Mouse (Mus musculus): ENCODE results near the gene Plbd1. TPM values are rescaled to one million over a fixed set of nuclear protein-coding genes. Genes with fewer than 3 reads are reported as not detected.

Gene Plbd1
- total RNA-seq, 1 experiment from 2014 or later, result 101 TPM

DNA sequence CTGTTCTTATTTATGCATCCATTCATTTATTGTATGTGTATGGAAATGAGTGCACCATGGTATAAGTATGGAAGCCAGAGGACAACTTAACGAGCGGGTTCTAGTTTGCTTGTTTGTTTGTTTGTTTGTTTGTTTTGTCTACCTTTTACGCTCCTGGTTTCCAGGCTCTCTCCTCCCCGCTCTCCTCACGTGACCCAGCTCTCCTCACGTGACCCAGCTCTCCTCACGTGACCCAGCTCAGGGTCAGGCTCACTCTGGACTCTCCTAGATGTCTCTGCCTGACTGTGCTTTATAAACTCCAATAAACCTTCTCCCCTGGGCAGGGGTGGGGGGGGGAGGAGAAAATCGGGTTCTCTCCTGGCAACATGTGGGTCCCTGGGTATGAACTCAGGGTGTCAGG is 11.1 kb downstream of the Plbd1 start:
- DNase-seq, result no peak

DNA sequence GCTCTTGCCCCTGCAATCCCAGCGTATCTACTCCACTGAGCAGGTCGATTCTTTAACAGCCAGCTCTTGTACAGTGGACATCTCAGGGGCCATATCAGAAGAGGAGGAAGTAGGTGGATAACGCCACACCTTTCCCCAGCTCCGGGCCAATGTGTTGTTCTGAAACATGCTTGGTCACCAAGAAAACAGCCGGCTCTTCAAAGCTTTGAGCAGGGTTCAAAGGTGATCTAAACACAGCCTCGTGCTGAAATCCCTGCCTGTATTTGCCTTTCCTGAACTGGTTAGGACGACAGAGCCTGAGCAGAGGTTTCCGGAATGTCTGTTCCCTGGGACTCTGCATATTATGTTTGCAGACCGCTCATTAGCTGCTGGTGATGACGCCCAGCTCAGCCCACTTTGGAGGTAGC is 14.3 kb downstream of the Plbd1 start:
- DNase-seq, result no peak

DNA sequence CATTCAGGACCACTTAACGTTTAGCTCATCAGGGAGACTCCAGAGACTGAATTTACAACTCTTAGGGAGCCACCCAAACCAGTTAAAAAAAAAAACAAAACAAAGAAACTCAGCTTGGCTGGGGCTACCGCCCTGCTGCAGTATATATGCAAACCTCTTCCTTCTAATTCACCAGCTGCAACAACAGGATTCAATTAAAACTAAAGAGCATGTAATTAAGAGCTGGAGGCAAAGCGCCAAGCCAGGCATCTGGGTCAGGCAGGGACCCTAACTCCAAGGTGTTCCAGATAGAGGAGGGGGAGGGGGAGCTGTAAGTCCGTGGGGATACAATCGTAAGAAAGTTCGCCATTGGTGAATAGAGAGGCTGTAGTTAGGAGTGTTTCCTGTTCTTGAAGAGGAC is 15.5 kb downstream of the Plbd1 start:
- DNase-seq, result no peak

DNA sequence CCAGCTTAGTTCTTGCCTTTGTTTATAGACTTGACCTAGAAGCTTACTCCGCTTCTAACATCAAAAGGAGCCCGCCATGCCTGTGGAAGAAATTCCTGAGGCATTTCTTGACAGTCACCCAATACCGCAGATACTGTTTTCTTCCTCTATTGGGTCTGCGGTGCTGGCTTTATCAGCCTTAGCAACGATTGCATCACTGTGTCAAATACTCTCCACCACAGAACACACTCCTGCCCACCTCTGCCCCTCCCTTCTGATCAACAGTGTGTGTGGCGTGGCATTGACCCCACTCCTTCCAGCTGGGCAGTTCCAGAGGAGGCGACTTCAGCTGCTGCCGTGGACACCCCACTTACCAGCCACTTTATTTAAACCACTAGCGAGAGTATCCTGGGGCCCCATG is 16.0 kb downstream of the Plbd1 start:
- no peak for DNase-seq

DNA sequence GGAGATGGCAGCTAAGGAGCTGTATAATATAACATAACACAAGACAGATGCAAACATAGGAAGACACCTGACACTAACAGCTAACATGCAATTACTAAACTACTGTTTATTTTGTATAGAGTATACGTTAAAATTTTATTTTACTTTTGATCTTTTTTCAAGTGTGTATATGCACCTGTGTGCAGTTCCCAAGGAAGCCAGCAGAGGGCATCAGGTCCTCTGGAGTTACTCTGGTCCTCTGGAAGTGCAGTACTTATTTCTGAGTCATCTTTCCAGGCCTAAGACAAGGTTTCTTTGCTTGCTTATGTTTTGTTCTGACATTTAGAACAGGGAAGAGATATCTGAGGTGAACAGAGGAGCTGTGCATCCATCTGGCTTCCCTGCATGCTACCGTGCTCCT is 17.6 kb downstream of the Plbd1 start:
- peak; percentile 42 for DNase-seq

DNA sequence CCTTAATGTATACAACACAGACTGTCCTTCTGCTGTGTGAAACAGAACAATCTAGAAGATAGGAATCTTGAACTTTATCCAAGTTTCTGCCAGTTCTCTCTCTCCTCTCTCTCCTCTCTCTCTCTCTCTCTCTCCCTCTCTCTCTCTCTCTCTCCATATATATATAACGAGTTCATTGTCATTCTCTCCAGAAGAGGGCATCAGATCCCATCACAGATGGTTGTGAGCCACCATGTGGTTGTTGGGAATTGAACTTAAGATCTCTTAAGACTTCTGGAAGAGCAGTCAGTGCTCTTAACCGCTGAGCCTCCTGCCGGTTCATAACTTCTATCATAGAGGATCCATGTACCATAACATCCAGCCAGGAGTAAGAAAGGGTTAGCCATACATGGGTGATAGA is 26.7 kb downstream of the Plbd1 start:
- DNase-seq, result no peak

DNA sequence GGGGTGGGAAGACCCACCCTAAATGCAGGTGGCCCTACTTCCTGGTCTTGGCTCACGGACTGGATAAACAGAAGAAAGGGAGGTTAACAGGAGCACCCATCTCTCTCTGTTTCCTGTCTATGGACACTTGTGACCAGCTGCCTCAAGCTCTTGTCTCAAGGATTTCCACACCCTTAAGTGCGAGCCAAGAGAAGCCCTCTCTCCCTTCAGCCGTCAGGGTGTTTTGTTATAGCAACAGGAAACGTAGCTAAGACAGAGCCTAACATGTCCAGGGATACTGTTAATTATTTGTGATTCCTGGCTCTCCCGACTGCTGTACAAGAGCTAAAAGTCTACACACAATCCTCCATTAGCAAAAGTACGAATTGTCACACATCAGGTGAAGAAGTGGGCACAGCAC is 28.0 kb downstream of the Plbd1 start:
- no peak for DNase-seq

DNA sequence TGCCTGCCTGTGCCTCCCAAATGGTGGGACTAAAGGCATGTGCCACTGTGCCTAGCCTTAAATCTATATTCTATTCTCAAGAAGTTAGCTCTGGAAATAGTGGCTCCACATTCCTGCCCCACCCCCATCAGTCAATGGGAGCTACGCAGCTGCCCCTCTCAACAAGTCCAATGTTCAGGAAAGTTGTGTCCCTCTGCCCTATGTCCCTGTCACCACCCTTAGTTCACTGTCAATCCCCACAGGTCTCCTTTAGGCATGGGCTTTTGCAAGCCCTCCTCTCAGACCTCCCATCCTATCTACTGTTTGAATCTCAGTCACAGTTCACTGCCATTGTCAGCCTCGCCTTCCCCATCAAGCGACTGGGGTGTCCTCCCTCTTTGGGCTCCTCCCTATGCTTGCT is 28.6 kb downstream of the Plbd1 start:
- no peak for DNase-seq

DNA sequence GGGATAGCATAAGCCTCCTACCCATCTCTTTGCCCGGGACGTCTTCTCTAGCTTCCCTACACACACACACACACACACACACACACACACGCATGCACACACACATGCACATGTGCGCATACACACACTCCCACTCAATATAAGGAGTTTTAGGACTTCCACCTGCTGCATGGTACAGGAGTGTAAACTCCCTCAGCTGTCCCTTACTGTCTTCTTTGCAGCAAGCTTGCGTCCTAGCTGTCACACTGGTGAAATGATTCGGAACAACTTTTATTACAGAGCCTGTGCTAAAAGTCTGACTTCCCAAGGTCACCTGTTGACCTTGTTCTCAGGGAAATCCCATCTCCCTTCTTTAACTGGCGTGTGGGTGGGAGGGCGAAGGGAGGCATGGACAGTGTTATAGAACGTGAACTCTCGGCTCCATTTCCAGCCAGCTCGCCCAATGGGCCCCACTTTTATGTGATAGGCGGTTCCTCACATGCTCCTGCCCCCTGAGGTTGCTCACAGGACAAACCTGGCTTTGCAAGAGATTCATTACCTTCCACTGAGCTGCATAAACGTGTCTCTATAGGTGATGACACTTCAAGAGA is 29.7 kb downstream of the Plbd1 start:
- no peak for DNase-seq

DNA sequence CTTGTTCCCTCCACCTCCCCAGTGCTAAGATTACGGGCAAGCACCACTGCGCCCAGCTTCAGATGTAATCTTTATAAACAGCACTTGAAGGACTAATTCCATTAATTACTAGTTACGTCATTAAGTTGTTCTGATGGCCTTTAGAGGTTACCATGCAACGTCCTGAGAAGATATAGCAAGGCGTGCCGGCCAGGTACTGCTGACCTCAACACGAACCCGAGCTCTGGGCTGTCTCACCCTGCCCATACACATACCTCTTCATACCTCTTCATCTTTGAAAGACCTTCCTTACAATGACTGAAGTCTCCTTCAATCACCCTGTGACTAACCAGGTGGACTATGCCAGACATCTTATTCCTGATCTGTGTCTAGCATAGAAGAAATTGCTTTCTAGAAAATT is 30.2 kb downstream of the Plbd1 start:
- no peak for DNase-seq

DNA sequence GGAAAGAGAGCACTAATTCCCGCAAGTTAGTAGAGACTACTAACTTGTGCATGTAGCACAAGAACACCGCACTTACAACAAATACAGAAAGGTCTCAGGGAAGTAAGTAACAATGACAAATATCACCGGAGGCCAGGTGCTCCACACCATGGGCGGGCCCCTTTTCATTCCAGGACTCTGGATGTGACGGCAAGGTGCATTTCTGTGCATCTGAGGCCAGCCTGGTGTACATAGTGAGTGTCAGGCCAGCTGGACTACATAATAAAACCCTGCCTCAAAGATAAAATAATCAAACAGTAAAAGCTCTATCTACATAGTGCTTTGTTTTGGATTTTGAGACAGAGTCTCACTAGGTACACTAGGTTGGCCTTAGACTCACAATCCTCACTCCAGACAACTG is 32.1 kb downstream of the Plbd1 start:
- DNase-seq, result no peak

DNA sequence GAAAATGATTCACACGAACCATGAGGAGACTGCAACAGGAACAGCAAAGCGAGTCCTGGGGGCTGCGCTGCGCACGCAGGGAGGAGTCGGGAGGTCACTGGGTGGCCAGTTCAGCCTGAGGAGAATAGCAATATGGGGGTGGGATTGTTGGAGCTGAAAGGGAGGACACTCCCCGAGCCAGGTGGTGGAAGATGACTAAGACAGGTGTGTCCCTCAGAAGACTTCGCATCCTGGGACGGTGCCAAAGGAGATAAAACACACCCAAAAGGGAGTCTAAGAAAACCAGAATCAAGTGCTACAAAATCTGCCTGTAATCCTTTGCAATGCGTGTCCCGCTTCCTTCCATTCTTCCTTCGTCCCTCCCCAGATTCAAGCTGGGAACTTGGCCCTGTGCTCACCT is 36.3 kb downstream of the Plbd1 start:
- DNase-seq, result no peak

DNA sequence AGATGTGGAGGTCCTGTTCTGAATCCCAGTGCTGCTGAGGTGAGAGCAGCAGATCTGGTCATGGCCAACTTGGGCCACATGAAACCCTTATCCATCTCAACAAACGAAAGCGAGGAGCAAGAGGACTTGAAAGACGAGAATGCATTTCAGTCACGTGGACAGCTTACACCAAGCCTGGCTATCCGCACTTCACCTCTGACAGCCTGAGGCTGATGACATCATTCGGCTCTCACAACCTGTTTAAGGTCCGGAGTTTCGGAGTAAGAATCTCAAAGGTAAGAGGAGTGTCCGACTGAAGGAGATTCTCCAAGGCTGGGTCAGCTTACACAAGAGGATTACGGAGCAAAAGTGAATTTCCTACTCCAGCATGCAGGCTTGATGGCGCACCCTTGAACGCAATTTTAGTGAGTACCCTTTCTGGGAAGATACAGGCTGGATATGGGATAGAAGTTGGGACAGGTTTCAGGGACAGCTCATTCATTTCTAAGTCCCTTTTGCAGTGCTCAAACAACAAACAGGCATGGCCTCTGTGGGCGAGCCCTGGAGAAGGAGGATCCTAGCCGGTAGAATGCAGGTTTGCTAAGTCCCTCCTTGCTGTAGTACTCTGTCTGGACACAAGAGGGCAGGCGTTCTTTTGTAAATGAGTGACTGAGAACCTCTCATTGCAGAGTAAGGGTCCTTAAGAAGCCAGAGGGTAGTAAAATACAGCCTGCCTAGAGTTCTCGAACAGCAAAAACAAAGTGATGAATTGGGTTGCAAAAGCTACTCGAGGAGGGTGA is 41.2 kb downstream of the Plbd1 start:
- peak; percentile 83 for DNase-seq

DNA sequence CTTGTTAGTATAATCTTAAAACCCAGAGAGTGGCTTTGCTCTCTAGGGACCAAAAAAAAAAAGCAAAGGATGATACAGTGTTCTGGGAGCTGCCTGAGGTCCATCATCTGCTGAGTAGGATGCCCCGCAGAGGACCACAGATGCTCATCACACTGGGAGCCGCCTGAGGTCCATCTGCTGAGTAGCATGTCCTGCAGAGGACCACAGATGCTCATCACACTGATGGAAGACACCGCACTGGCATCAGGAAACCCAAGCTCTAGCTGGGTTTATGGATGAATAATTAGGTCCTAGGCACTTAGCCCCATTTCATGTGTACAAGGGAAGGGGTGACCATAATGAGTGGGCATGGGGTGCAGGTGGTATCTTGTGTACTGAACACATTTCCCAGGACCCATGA is 47.6 kb downstream of the Plbd1 start:
- DNase-seq, result no peak

DNA sequence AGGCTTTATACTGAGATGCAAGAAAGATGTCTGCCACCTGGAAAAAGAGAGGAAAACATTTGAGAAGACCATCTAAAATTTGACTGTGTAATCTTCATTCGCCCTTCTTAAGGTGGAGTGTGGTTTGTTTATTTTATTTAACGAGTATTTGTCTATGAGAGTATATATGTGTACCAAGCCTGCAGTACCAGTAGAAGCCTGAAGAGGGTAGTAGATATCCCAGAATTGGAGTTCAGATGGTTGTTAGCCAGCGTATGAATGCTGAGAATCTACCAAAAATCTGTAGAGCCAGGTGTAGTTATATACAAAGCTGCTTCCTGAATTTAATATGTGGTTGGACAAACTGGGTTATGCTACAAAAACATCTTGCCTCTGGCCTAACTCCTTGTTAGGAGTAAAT is 49.4 kb downstream of the Plbd1 start:
- no peak for DNase-seq

DNA sequence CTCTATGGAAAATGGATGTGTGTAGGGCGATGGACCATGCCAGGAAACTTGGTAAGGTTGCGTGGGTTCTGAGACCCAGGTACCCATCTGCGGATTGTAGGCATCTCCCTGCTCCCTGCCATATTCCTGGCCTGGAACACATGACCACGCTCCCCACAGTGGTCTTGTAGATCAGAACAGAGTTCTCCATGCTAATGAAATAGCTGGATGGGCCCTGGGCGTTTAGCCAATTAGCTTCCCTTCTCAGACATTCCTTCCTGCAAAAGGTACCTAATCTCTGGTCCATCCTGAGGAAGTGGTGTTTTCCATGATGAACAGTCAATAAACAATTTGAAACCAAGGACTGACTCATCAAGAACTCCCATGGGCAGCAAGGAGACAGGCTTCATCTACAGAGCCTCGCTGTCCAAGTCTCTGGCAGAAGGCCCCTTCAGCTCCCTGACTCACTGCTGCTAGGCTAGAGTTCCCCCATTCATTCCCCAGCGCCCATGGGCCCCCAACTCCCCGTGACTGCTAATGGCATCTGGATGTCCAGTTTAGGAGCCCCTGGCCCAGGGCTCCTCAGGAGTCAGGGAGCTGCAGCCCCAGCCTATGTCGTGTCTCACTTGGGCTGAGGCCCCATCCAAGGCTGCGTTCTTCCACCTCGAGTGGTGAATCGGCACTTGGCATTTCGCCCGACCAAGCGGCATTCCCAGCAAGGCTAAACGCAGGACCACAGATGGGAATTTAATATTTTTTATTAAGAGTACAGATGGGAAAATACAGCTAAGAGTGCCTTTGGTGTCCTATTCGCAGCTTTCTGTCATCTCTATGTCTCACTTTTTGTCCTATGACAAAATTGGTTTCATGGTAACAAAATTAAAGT is 50.1 kb downstream of the Plbd1 start:
- peak; percentile 78 for DNase-seq

DNA sequence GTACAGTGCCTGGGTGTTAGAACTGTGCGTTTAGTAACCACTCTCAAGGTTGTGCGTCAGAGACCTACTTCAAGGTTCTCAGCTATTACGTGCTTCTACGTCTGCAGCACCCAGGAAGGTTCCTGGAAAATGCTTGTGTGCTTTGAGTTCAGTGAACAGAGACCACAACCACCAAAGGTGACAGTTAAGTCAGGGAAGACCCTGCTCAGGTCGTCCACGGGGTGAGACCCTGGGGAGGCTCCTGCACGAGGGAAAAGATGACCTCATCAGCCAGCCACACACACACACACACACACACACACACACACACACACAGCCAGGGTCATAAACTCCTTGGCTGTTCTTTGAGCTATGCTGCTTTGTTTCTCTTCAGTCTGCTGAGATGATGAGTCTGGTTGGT is 59.1 kb downstream of the Plbd1 start:
- peak; percentile 18 for DNase-seq

DNA sequence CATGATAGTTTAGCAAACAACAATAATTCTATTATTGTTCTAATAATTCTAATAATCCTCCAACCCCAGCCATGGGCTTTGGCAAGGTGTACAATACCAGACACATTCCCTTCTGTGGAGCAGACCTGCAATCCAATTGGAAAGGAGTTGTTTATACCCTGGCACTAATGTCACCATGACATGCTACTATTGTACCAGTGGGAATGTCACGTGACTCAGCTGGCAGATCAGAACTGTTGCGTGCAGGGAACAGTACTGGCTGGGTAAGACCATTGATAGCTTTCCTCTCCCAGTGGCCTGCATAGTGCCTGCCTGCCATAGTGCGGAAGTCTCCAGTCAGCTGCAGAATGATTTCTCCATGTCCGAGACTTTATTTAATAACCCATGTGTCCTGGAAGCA is 67.2 kb downstream of the Plbd1 start:
- DNase-seq, result no peak

DNA sequence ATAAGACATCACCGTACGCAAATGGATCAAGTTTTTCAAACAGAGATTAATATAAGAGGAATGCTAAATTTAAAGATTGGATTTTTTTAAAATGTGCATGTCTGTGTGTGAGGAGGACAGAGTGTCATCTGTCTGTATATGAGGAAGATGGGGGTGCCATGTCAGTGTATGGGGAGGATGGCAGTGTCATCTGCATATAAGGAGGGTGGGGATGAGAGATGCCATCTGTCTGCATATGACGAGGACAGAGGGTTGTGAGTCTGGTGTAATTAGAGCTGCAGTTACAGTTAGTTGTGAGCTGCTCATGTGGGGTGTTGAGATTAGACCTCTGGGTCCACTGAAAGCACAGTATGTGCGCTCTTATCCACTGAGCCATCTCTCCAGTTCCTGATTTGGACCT is 71.0 kb downstream of the Plbd1 start:
- DNase-seq, result no peak

DNA sequence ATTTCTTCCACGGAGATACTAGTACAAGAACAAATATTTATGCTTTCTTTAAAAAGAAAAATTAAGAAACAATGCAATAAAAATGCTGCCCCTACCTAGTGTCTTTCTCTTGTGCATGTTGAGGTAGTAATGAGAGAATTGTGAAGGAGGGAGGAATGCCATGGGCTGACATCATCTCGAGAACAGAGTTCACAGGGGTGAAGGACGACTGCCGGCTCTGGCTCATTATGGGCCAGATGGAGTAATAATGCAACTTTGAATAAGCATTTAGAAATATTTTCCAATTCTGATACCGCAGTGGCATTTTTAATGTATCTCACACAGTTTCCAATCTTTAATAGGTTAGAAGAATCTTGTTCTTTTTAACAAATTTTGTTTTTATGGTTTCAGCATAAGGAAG is 95.7 kb downstream of the Plbd1 start:
- DNase-seq, result peak; percentile 32
